Mouse (Mus musculus) MEL (cell line): ENCODE measurements around the gene Gm10775. TPM values are rescaled to one million over a fixed set of nuclear protein-coding genes. Genes with fewer than 3 reads are reported as not detected.

Experiments used
- DNase-seq: peaks from one replicate; pipeline ENCODE4 v3.0.0; 2011; ENCODE audit warnings: low read depth, low spot score
- H3K27ac ChIP-seq: 2 replicates; pipeline ENCODE4 v1.5.1; 2012; ENCODE audit warnings: low read depth, mild to moderate bottlenecking, control low read depth, low read length, moderate library complexity; ENCODE audit not compliant: control insufficient read depth
- H3K27me3 ChIP-seq, 2 experiments: fragments of 150-350 bp in 1 of 2; sonication (generic) in 1 of 2; 2 replicates each; pipeline ENCODE4 v1.6.1; 2012; ENCODE audit warnings: low read length in 2 of 2, mild to moderate bottlenecking in 2 of 2, improper control_type of control experiment in 1 of 2, moderate library complexity in 1 of 2; ENCODE audit not compliant: insufficient read depth in 2 of 2, control insufficient read depth in 1 of 2
- H3K36me3 ChIP-seq, 2 experiments: 2 replicates each; pipeline ENCODE4 v1.6.1; 2012 to 2014; ENCODE audit warnings: low read length in 2 of 2, improper control_type of control experiment in 1 of 2, inconsistent platforms in 1 of 2, mild to moderate bottlenecking in 1 of 2; ENCODE audit not compliant: insufficient read depth in 2 of 2, control insufficient read depth in 1 of 2
- H3K4me1 ChIP-seq, 2 experiments: fragments of 150-350 bp in 1 of 2; sonication (generic) in 1 of 2; 2 replicates each; pipeline ENCODE4 v1.6.1; 2012; ENCODE audit warnings: low read length in 2 of 2, improper control_type of control experiment in 1 of 2, mild to moderate bottlenecking in 1 of 2; ENCODE audit not compliant: insufficient read depth in 2 of 2, control insufficient read depth in 1 of 2
- H3K4me3 ChIP-seq, 2 experiments: fragments of 150-350 bp in 1 of 2; sonication (generic) in 1 of 2; 2 replicates each; pipeline ENCODE4 v1.5.1; 2012; ENCODE audit warnings: low read depth in 2 of 2, low read length in 2 of 2, mild to moderate bottlenecking in 2 of 2, moderate library complexity in 2 of 2, control low read depth in 1 of 2, improper control_type of control experiment in 1 of 2; ENCODE audit not compliant: control insufficient read depth in 1 of 2, insufficient read depth in 1 of 2
- H3K79me2 ChIP-seq: 2 replicates; pipeline ENCODE4 v1.6.1; 2012; ENCODE audit warnings: mild to moderate bottlenecking, low read length, moderate library complexity; ENCODE audit not compliant: control insufficient read depth, poor library complexity, insufficient read depth
- H3K9ac ChIP-seq: 2 replicates; pipeline ENCODE4 v1.6.1; 2012; ENCODE audit warnings: low read depth, mild to moderate bottlenecking, control low read depth, low read length, moderate library complexity; ENCODE audit not compliant: control insufficient read depth, poor library complexity, severe bottlenecking
- H3K9me3 ChIP-seq: fragments of 150-350 bp; sonication (generic); replicated peaks from 2 replicates; pipeline ENCODE4 v1.6.1; 2012; ENCODE audit warnings: mild to moderate bottlenecking, low read length, improper control_type of control experiment, moderate library complexity; ENCODE audit not compliant: insufficient read depth
- CHD1 ChIP-seq: IDR thresholded peaks from 2 replicates; pipeline ENCODE4 v1.6.1; 2012; ENCODE audit warnings: low read depth, mild to moderate bottlenecking, inconsistent platforms, low read length, improper control_type of control experiment
- CHD2 ChIP-seq: IDR thresholded peaks from 2 replicates; pipeline ENCODE4 v1.6.1; 2011; ENCODE audit warnings: low read length, improper control_type of control experiment
- CTCF ChIP-seq, 3 experiments: IDR thresholded peaks in 2 of 3; conservative IDR thresholded peaks in 1 of 3; 2 replicates each; pipeline ENCODE4 v1.5.1; 2011 to 2012; ENCODE audit warnings: low read length in 3 of 3, low read depth in 2 of 3, mild to moderate bottlenecking in 2 of 3, improper control_type of control experiment in 1 of 3, inconsistent platforms in 1 of 3, mixed read lengths in 1 of 3, moderate library complexity in 1 of 3; ENCODE audit not compliant: control insufficient read depth in 1 of 3, insufficient read depth in 1 of 3, poor library complexity in 1 of 3, severe bottlenecking in 1 of 3
- ELF1 ChIP-seq: IDR thresholded peaks from 2 replicates; pipeline ENCODE4 v1.6.1; 2014; ENCODE audit warnings: low read depth, mild to moderate bottlenecking, inconsistent platforms, low read length, improper control_type of control experiment, moderate library complexity
- EP300 ChIP-seq, 2 experiments: IDR thresholded peaks; 2 replicates each; pipeline ENCODE4 v1.6.1; 2011; ENCODE audit warnings: improper control_type of control experiment in 2 of 2, low read length in 2 of 2, low read depth in 1 of 2, mild to moderate bottlenecking in 1 of 2
- ETS1 ChIP-seq: IDR thresholded peaks from 2 replicates; pipeline ENCODE4 v1.6.1; 2012; ENCODE audit warnings: low read depth, mild to moderate bottlenecking, inconsistent platforms, low read length, improper control_type of control experiment, moderate library complexity
- GATA1 ChIP-seq: IDR thresholded peaks from 2 replicates; pipeline ENCODE4 v1.6.1; 2011; ENCODE audit warnings: low read depth, low read length, improper control_type of control experiment
- HCFC1 ChIP-seq: IDR thresholded peaks from 2 replicates; pipeline ENCODE4 v1.6.1; 2012; ENCODE audit warnings: low read depth, mild to moderate bottlenecking, inconsistent platforms, low read length, improper control_type of control experiment, moderate library complexity
- MAX ChIP-seq: IDR thresholded peaks from 2 replicates; pipeline ENCODE4 v1.6.1; 2011; ENCODE audit warnings: low read length, improper control_type of control experiment
- MEF2A ChIP-seq: IDR thresholded peaks from 2 replicates; pipeline ENCODE4 v1.6.1; 2014; ENCODE audit warnings: low read depth, mild to moderate bottlenecking, inconsistent platforms, low read length, improper control_type of control experiment; ENCODE audit not compliant: poor library complexity, insufficient replicate concordance, severe bottlenecking; ENCODE audit errors: extremely low read depth
- MYC ChIP-seq: IDR thresholded peaks from 2 replicates; pipeline ENCODE4 v1.6.1; 2011; ENCODE audit warnings: low read depth, mild to moderate bottlenecking, low read length, improper control_type of control experiment, moderate library complexity
- NELFE ChIP-seq: IDR thresholded peaks from 2 replicates; pipeline ENCODE4 v1.6.1; 2011; ENCODE audit warnings: low read depth, low read length, improper control_type of control experiment
- NRF1 ChIP-seq: IDR thresholded peaks from 2 replicates; pipeline ENCODE4 v1.6.1; 2014; ENCODE audit warnings: low read depth, mild to moderate bottlenecking, inconsistent platforms, low read length, improper control_type of control experiment, moderate library complexity; ENCODE audit not compliant: poor library complexity, insufficient read depth, severe bottlenecking
- POLR2AphosphoS2 ChIP-seq: IDR thresholded peaks from 2 replicates; pipeline ENCODE4 v1.6.1; 2011; ENCODE audit warnings: low read length, improper control_type of control experiment
- POLR2AphosphoS5 ChIP-seq: IDR thresholded peaks from 2 replicates; pipeline ENCODE4 v1.6.1; 2012; ENCODE audit warnings: low read depth, borderline replicate concordance, mild to moderate bottlenecking, inconsistent platforms, low read length, moderate library complexity, mixed read lengths
- RAD21 ChIP-seq: IDR thresholded peaks from 2 replicates; pipeline ENCODE4 v1.6.1; 2011; ENCODE audit warnings: mild to moderate bottlenecking, low read depth, low read length, improper control_type of control experiment
- SIN3A ChIP-seq: IDR thresholded peaks from 2 replicates; pipeline ENCODE4 v1.6.1; 2012; ENCODE audit warnings: low read length, improper control_type of control experiment, inconsistent platforms
- SMC3 ChIP-seq: IDR thresholded peaks from 2 replicates; pipeline ENCODE4 v1.6.1; 2011; ENCODE audit warnings: low read depth, low read length, improper control_type of control experiment
- TAL1 ChIP-seq: IDR thresholded peaks from 2 replicates; pipeline ENCODE4 v1.6.1; 2012; ENCODE audit warnings: mild to moderate bottlenecking, inconsistent platforms, low read length, moderate library complexity, mixed read lengths
- TBP ChIP-seq: IDR thresholded peaks from 2 replicates; pipeline ENCODE4 v1.8.0; 2011; ENCODE audit warnings: low read depth, low read length, improper control_type of control experiment
- USF2 ChIP-seq, 2 experiments: IDR thresholded peaks; 2 replicates each; pipeline ENCODE4 v1.6.1; 2011 to 2012; ENCODE audit warnings: improper control_type of control experiment in 2 of 2, low read length in 2 of 2, borderline replicate concordance in 1 of 2, inconsistent platforms in 1 of 2, low read depth in 1 of 2, mild to moderate bottlenecking in 1 of 2; ENCODE audit not compliant: insufficient read depth in 1 of 2
- ZC3H11A ChIP-seq: IDR thresholded peaks from 2 replicates; pipeline ENCODE4 v1.6.1; 2012; ENCODE audit warnings: low read depth, mild to moderate bottlenecking, inconsistent platforms, low read length, improper control_type of control experiment
- ZMIZ1 ChIP-seq: IDR thresholded peaks from 2 replicates; pipeline ENCODE4 v1.6.1; 2012; ENCODE audit warnings: low read depth, mild to moderate bottlenecking, inconsistent platforms, low read length, improper control_type of control experiment, moderate library complexity
- ZNF384 ChIP-seq: IDR thresholded peaks from 2 replicates; pipeline ENCODE4 v1.6.1; 2012; ENCODE audit warnings: low read depth, mild to moderate bottlenecking, inconsistent platforms, low read length, improper control_type of control experiment
- polyA plus RNA-seq, 2 experiments: library from polyadenylated mRNA; stranded (reverse) in 1 of 2; unstranded in 1 of 2; fragments of >175 nt in 1 of 2; fragments of >200 nt in 1 of 2; gene quantifications; 2 replicates each; pipeline versions ENCODE4 v1.2.1 to v1.2.4; 2012; ENCODE audit warnings: low replicate concordance in 2 of 2, low read depth in 1 of 2; ENCODE audit not compliant: insufficient read length in 2 of 2, insufficient read depth in 1 of 2, missing spikeins in 1 of 2
- total RNA-seq: library from RNA; depleted of rRNA; stranded (reverse); fragments of 300-350 nt; gene quantifications from 2 replicates; pipeline ENCODE4 v1.2.3, GENCODE M21; 2012

Gene Gm10775
- total and polyA plus RNA-seq, 3 experiments, result 0.21 TPM; not detected in 2

DNA sequence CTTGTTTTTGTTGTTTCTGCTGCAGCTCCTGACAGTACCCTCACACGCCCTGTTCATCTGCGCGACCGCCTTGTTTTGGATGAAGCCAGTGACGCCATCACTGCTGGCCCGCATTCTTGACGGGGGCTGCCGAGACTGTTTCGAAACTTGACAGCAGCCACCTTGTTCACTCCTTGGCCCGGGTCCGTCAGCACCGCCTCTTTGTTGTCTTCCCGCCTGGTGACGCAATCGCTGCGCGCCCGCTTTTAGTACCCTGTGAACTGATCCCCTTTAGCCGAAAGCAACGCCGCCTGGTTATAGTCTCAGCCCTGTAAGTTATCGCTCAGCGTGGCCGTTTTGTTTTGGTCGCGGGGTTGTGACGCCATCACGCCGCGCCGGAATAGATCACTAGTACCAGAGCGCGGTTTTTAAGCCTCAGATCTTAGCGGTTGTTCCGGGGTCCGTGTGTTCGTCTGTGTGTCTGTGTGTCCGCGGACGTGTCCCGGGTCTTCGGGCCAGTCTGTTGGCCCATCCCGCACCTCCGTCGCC, 18.2 kb upstream of the Gm10775 start (continued):
- TF ChIP-seq TAL1 (no peak), USF2 (IDR thresholded peaks at IDR 0.05; ENCODE audit: borderline replicate concordance in 1 of 2, insufficient read depth in 1 of 2, low read depth in 1 of 2, low read length in 2 of 2) (no peak), TBP (no peak), ELF1 (peak; percentile 93), POLR2AphosphoS2 (no peak; the same call in none of the 2 replicates), CHD1 (no peak), NRF1 (no peak), HCFC1 (peak; percentile 94), MYC (peak; percentile 69; the same call in 1 of the 2 replicates), EP300 (IDR thresholded peaks at IDR 0.05; ENCODE audit: low read depth in 1 of 2, low read length in 2 of 2) (no peak), CHD2 (no peak), GATA1 (peak; percentile 59), ZNF384 (no peak), MEF2A (no peak), ZMIZ1 (no peak), ETS1 (peak; percentile 60; the same call in 1 of the 2 replicates), SIN3A (peak; percentile 99), POLR2AphosphoS5 (no peak)

GRCm38 (mm10) chr13:65241627-65242318, 17.6 kb upstream of the Gm10775 start:
- H3K4me3 ChIP-seq, result peak overlapping the region; percentile 82 to 87
- TF ChIP-seq NELFE, result no peak
- TF ChIP-seq TAL1, result no peak
- no peak for TF ChIP-seq POLR2AphosphoS5
- no peak for TF ChIP-seq MAX
- TF ChIP-seq SMC3, result no peak
- no peak for TF ChIP-seq CHD2
- TF ChIP-seq ZNF384, result no peak
- no peak for TF ChIP-seq ELF1
- no peak for TF ChIP-seq ZC3H11A
- TF ChIP-seq RAD21, result no peak
- no peak for TF ChIP-seq SIN3A
- TF ChIP-seq CTCF (IDR thresholded peaks at IDR 0.05 in 2 of 3, conservative IDR thresholded peaks at IDR 0.05 in 1 of 3; ENCODE audit: control insufficient read depth in 1 of 3, insufficient read depth in 1 of 3, low read depth in 2 of 3, low read length in 3 of 3, poor library complexity in 1 of 3, severe bottlenecking in 1 of 3), result no peak
- no peak for TF ChIP-seq MYC
- DNase-seq, result no peak
- peaks cover 0 to 2% of the 10 kb centered on the region in 2 experiments; a peak in 2 of 4 replicates for H3K36me3 ChIP-seq
- no peaks in the 10 kb centered on the region for H3K27me3 ChIP-seq
- peaks cover 0 to 10% of the 10 kb centered on the region in 2 experiments; a peak in 2 of 4 replicates for H3K4me1 ChIP-seq
- peak overlapping the region; percentile 66 for H3K27ac ChIP-seq
- peaks cover 32% of the 10 kb centered on the region for H3K79me2 ChIP-seq
- H3K9ac ChIP-seq, result peak overlapping the region; percentile 86
- H3K9me3 ChIP-seq, result no peaks in the 10 kb centered on the region
